Mouse (Mus musculus) forebrain, postnatal 0 days (tissue): ENCODE data around the gene Zfp940. TPM values are rescaled to one million over a fixed set of nuclear protein-coding genes. Genes with fewer than 3 reads are reported as not detected.
A peak's percentile ranks its signal among the peaks of the same experiment; 100 is the strongest.

Experiments used
- ATAC-seq: fragments of 200-750 bp; cut with Nextera tagmentation; 2 replicates; pipeline ENCODE4 v1.8.0; 2017; ENCODE audit warnings: mild to moderate bottlenecking, moderate library complexity
- DNase-seq: peaks from one replicate; pipeline ENCODE4 v3.0.0-alpha.2; 2015
- H3K27ac ChIP-seq: fragments of 300-500 bp; sonication (generic); 2 replicates; pipeline ENCODE4 v1.5.1; 2014; ENCODE audit warnings: low read depth, mild to moderate bottlenecking, antibody characterized with exemption, low read length, moderate library complexity, mixed read lengths
- H3K27me3 ChIP-seq: fragments of 300-500 bp; sonication (generic); 2 replicates; pipeline ENCODE4 v1.6.1; 2014; ENCODE audit warnings: mild to moderate bottlenecking, low read length, mixed read lengths; ENCODE audit not compliant: insufficient read depth
- H3K36me3 ChIP-seq: fragments of 300-500 bp; sonication (generic); 2 replicates; pipeline ENCODE4 v1.6.1; 2014; ENCODE audit warnings: mild to moderate bottlenecking, moderate library complexity; ENCODE audit not compliant: insufficient read depth
- H3K4me1 ChIP-seq: fragments of 300-500 bp; sonication (generic); 2 replicates; pipeline ENCODE4 v1.6.1; 2014; ENCODE audit warnings: antibody characterized with exemption; ENCODE audit not compliant: insufficient read depth
- H3K4me2 ChIP-seq: fragments of 300-500 bp; sonication (generic); 2 replicates; pipeline ENCODE4 v1.6.1; 2014; ENCODE audit warnings: low read depth, mild to moderate bottlenecking, moderate library complexity
- H3K4me3 ChIP-seq: fragments of 300-500 bp; sonication (generic); 2 replicates; pipeline ENCODE4 v1.5.1; 2014; ENCODE audit warnings: low read depth, low read length, mixed read lengths
- H3K9ac ChIP-seq: fragments of 300-500 bp; sonication (generic); 2 replicates; pipeline ENCODE4 v1.6.1; 2014; ENCODE audit warnings: mild to moderate bottlenecking
- H3K9me3 ChIP-seq: fragments of 300-500 bp; sonication (generic); 2 replicates; pipeline ENCODE4 v1.6.1; 2016; ENCODE audit warnings: low read length
- CTCF ChIP-seq: sonication (generic); IDR thresholded peaks from 2 replicates; pipeline ENCODE4 v1.5.1; 2016; ENCODE audit warnings: antibody characterized with exemption, control low read depth, low read depth
- WGBS: fragments of 180-500 bp; shearing (Covaris S2); extraction: QIAGEN DNeasy Blood & Tissue Kit; methylation state at CpG from one replicate; pipeline ENCODE4 v1.1.7; 2014; 5-methylcytosine and 5-hydroxymethylcytosine counted together
- polyA plus RNA-seq: library from polyadenylated mRNA; unstranded; fragments of >200 nt; fragmentation: Nextera tagmentation; extraction: Ambion mirVana; gene quantifications from 2 replicates; pipeline ENCODE4 v1.2.1, GENCODE M21; 2015
- total RNA-seq: library from RNA; depleted of rRNA; stranded (reverse); fragments of >200 nt; gene quantifications from 2 replicates; pipeline ENCODE4 v1.2.3, GENCODE M21; 2014; rRNA removed

Gene Zfp940
- total and polyA plus RNA-seq, 2 experiments from 2014 or later, result 12.4 to 12.7 TPM

DNA sequence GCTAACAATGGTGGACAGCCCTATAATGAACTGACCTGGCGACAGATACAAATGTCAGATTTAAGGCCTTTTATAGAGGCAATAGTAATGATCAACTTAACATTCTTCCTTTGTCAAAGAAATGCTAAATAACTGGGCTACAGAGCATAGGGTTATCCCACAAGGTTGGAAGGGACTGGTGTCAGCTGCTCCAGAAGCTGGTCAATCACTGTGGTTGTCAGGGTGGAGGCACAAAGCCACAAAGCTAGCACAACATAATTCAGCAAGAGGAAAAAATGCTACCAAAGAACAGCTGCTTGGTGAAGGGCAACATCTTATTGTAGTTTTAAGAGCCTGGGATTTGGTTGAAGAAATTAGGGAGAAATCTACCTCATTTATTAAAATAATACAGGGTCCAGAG lies 41.2 kb downstream of the Zfp940 start:
- TF ChIP-seq CTCF, result no peak
- no peaks in the 10 kb centered on the region for H3K9me3 ChIP-seq
- no peaks in the 10 kb centered on the region for H3K27me3 ChIP-seq

DNA sequence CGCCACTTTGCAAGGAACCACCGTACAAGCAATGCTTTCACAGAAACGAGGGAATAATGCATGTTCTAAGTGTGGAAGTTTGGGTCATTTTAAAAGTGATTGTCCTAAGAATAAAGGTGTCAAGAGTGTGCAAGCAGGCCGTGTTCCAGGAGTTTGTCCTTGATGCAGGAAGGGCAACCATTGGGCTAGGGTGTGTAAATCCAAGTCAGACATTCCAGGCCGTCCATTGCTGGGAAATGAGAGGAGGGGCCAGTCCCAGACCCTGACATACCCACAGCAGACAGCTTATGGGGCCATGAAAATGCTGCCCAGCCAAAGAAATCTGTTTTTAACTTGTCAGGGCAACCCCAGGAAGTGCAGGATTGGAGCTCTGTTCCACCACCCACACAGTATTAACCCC lies 46.4 kb downstream of the Zfp940 start:
- Histone ChIP-seq H3K27ac (no peak overlapping the region), H3K9ac (no peak overlapping the region), H3K4me2 (no peak overlapping the region), H3K27me3 (no peaks in the 10 kb centered on the region), H3K36me3 (no peaks in the 10 kb centered on the region), H3K4me3 (no peak overlapping the region), H3K4me1 (no peaks in the 10 kb centered on the region), H3K9me3 (no peaks in the 10 kb centered on the region)
- TF ChIP-seq CTCF, result no peak
- DNase-seq (no peak), ATAC-seq (no peak)
- WGBS, result 58% methylated on average over 5 of the region's 5 CpGs

More for the DNA sequence above, 41.2 kb downstream of the Zfp940 start:
- peaks cover 18% of the 10 kb centered on the region for H3K4me1 ChIP-seq
- no peak overlapping the region for H3K27ac ChIP-seq
- no peak overlapping the region for H3K4me3 ChIP-seq
- no peak overlapping the region for H3K9ac ChIP-seq
- no peak overlapping the region for H3K4me2 ChIP-seq
- 95% methylated on average over 1 of the region's 1 CpGs for WGBS
- no peak for ATAC-seq
- no peak for DNase-seq
- H3K36me3 ChIP-seq, result no peaks in the 10 kb centered on the region

DNA sequence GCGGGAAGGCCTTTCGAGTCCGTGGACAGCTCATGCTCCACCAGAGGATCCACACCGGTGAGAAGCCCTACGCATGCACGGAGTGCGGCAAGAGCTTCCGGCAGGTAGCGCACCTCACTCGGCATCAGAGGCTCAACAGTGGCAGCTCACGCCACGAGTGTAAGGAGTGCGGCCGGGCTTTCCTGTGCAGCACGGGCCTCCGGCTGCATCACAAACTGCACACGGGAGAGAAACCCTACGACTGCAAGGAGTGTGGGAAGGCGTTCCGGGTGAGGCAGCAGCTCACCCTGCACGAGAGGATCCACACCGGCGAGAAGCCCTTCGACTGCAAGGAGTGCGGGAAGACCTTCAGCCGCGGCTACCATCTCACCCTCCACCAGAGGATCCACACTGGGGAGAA lies 60.6 kb downstream of the Zfp940 start:
- WGBS, result 40% methylated on average over 27 of the region's 27 CpGs
- H3K36me3 ChIP-seq, result peaks cover 63% of the 10 kb centered on the region
- no peak for DNase-seq
- H3K4me2 ChIP-seq, result no peak overlapping the region
- H3K27me3 ChIP-seq, result no peaks in the 10 kb centered on the region
- no peak overlapping the region for H3K9ac ChIP-seq
- no peak overlapping the region for H3K27ac ChIP-seq
- TF ChIP-seq CTCF, result no peak
- H3K9me3 ChIP-seq, result no peaks in the 10 kb centered on the region
- no peak for ATAC-seq
- H3K4me1 ChIP-seq, result no peaks in the 10 kb centered on the region
- H3K4me3 ChIP-seq, result no peak overlapping the region

DNA sequence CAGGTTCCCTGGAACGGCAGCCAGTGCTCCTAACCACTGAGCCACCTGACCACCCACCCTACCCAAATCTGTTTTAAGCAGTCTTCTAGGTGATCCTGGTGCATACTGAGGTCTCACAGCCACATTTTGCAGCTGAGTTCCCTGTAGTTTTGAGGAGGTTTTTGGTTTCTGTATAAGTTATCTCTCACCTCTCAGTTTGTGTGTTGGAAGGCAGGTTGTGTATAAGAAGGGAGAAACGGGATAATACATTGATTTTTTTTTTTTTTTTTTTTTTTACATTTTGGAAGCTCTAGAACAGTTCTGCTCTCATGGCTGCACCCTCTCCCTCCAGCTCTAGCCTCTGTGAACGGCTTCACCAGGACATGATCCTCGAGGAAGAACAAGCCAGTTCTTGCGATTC lies 67.6 kb downstream of the Zfp940 start:
- TF ChIP-seq CTCF, result no peak
- Histone ChIP-seq H3K4me1 (0 out of 2 replicates have a peak, but pooled peaks cover 4% of the 10 kb centered on the region), H3K27ac (no peak overlapping the region), H3K9ac (peak overlapping the region; percentile 94; the same call in 1 of the 2 replicates), H3K4me3 (peak overlapping the region; percentile 87), H3K9me3 (no peaks in the 10 kb centered on the region), H3K27me3 (no peaks in the 10 kb centered on the region), H3K4me2 (peak overlapping the region; percentile 78), H3K36me3 (peaks cover 36% of the 10 kb centered on the region)
- DNase-seq (no peak), ATAC-seq (no peak)
- 73% methylated on average over 5 of the region's 5 CpGs for WGBS

DNA sequence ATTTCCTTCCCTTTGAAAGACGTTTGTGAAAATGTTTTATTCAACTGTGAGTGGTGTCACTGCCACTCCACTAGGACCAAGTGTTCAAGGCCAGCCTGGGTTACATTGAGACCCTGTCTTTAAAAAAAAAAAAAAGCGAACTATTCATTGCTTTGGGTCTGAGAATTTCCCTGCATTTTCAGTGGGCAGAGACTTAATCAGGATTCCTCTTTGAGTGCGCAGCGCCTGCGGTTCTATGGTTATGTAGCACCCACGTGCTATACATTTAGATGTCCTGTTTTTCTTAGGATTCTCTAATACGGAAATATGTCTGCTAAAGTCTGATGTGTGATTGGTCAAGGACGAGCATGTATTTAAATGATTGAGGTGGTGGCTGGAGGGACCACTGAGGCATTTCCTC lies 68.4 kb downstream of the Zfp940 start:
- Histone ChIP-seq H3K4me3 (peak overlapping the region; percentile 87), H3K27me3 (no peaks in the 10 kb centered on the region), H3K4me2 (peak overlapping the region; percentile 78), H3K4me1 (0 out of 2 replicates have a peak, but pooled peaks cover 4% of the 10 kb centered on the region), H3K27ac (no peak overlapping the region), H3K9me3 (no peaks in the 10 kb centered on the region), H3K36me3 (peaks cover 27% of the 10 kb centered on the region), H3K9ac (peak overlapping the region; percentile 94)
- WGBS, result 33% methylated on average over 8 of the region's 8 CpGs
- DNase-seq, result peak; percentile 12
- ATAC-seq, result no peak
- TF ChIP-seq CTCF, result no peak

DNA sequence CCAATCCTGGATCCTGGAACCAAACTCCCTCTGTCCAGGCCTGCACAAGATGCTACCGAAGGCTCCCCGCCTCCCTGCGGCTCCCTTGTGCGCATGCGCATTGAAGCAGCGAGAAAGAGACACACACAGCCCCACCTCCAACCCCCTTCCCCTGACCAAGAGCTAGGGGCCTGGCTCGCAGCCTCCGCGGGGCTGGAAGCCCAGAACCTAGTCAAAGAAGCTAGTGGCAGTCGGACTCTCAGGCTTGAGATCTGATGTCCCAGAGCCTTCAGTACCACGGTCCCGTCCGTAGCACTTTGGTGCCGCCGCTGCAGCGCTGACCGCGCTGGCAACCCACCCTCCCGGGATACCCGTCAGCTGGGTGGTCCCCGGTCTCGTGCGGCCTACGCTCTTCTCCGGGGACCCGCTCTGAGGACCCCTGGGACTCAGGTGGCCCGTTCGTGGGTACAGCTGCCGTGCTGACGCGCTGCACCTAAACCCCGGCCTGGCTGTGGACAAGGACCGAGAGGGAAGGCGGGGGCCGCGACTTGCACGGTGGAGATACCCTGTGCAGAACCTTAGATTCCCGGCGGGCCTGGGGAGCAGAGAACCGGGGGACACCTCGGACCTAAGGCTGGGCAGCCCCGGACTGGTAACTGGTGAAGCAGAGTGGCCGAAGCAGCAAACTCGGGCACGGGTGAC lies 69.5 kb downstream of the Zfp940 start, which contains the start of gene Zfp30:
Gene Zfp30, plus strand, starts transcription at position 128 of the 681 bp plus-strand sequence.
- 0 out of 2 replicates have a peak, but pooled peaks cover 4% of the 10 kb centered on the region for H3K4me1 ChIP-seq
- H3K9ac ChIP-seq, result peak within 1 kb of the TSS; percentile 94
- TF ChIP-seq CTCF, result no peak
- DNase-seq, result peak; percentile 95
- H3K27me3 ChIP-seq, result no peaks in the 10 kb centered on the region
- H3K27ac ChIP-seq, result peak within 1 kb of the TSS; percentile 87
- peak within 1 kb of the TSS; percentile 87 for H3K4me3 ChIP-seq
- H3K4me2 ChIP-seq, result peak within 1 kb of the TSS; percentile 78
- H3K9me3 ChIP-seq, result no peaks in the 10 kb centered on the region
- WGBS, result 3% methylated on average over 45 of the region's 45 CpGs
- H3K36me3 ChIP-seq, result peaks cover 18% of the 10 kb centered on the region
- ATAC-seq, result peak; percentile 97

Other genes starting within 250 kb of the Zfp940 start
- 0.52 and 0.62 TPM in 2 replicates for gene Catsperg2, start 126.6 kb downstream of the Zfp940 start, total RNA-seq
- gene Catsperg2, start 126.6 kb downstream of the Zfp940 start, polyA plus RNA-seq, result 0.10 TPM in 1 of 2 replicates, not detected in the other
- 16.7 and 19.0 TPM in 2 replicates for gene Zfp84, start 85.1 kb downstream of the Zfp940 start, total RNA-seq
- gene Zfp84, start 85.1 kb downstream of the Zfp940 start, polyA plus RNA-seq, result 5.8 and 6.9 TPM in 2 replicates
- gene Zfp30, start 69.7 kb downstream of the Zfp940 start, total RNA-seq, result 11.3 and 14.4 TPM in 2 replicates
- 10.2 and 11.4 TPM in 2 replicates for gene Zfp30, start 69.7 kb downstream of the Zfp940 start, polyA plus RNA-seq
- 15.6 and 16.9 TPM in 2 replicates for gene Zfp790, start 37.6 kb downstream of the Zfp940 start, total RNA-seq
- gene Zfp790, start 37.6 kb downstream of the Zfp940 start, polyA plus RNA-seq, result 9.3 and 12.2 TPM in 2 replicates
- gene Zfp420, start 6.3 kb upstream of the Zfp940 start, total RNA-seq, result 26.9 and 27.1 TPM in 2 replicates
- 9.9 and 15.5 TPM in 2 replicates for gene Zfp420, start 6.3 kb upstream of the Zfp940 start, polyA plus RNA-seq
- gene Zfp27, start 52.9 kb upstream of the Zfp940 start, total RNA-seq, result 19.5 and 20.3 TPM in 2 replicates
- 8.0 and 9.4 TPM in 2 replicates for gene Zfp27, start 52.9 kb upstream of the Zfp940 start, polyA plus RNA-seq
- gene Zfp383, start 54.6 kb upstream of the Zfp940 start, total RNA-seq, result 9.5 and 11.5 TPM in 2 replicates
- gene Zfp383, start 54.6 kb upstream of the Zfp940 start, polyA plus RNA-seq, result 3.0 and 3.9 TPM in 2 replicates
- 11.9 and 14.4 TPM in 2 replicates for gene Zfp74, start 100.4 kb upstream of the Zfp940 start, total RNA-seq
- gene Zfp74, start 100.4 kb upstream of the Zfp940 start, polyA plus RNA-seq, result 6.6 and 15.8 TPM in 2 replicates
- gene Zfp568, start 130.3 kb upstream of the Zfp940 start, total RNA-seq, result 5.9 and 7.3 TPM in 2 replicates
- 0.72 and 2.1 TPM in 2 replicates for gene Zfp568, start 130.3 kb upstream of the Zfp940 start, polyA plus RNA-seq
- 13.2 and 15.2 TPM in 2 replicates for gene Zfp14, start 197.7 kb upstream of the Zfp940 start, total RNA-seq
- gene Zfp14, start 197.7 kb upstream of the Zfp940 start, polyA plus RNA-seq, result 5.3 and 6.9 TPM in 2 replicates
- gene Zfp82, start 219.2 kb upstream of the Zfp940 start, total RNA-seq, result 8.0 and 11.0 TPM in 2 replicates
- gene Zfp82, start 219.2 kb upstream of the Zfp940 start, polyA plus RNA-seq, result 5.9 and 7.3 TPM in 2 replicates
- gene Gm26920, start 236.7 kb upstream of the Zfp940 start, total RNA-seq, result 1.0 TPM in 1 of 2 replicates, not detected in the other
- gene Gm26920, start 236.7 kb upstream of the Zfp940 start, polyA plus RNA-seq, result 0.38 and 1.1 TPM in 2 replicates
- gene Zfp566, start 236.9 kb upstream of the Zfp940 start, total RNA-seq, result 3.6 and 5.0 TPM in 2 replicates
- gene Zfp566, start 236.9 kb upstream of the Zfp940 start, polyA plus RNA-seq, result 15.6 and 19.6 TPM in 2 replicates
- gene Zfp260, start 241.1 kb upstream of the Zfp940 start, total RNA-seq, result 69.8 and 81.0 TPM in 2 replicates
- gene Zfp260, start 241.1 kb upstream of the Zfp940 start, polyA plus RNA-seq, result 51.2 and 55.5 TPM in 2 replicates